24 mouse cellular contexts compared by ENCODE assay signal in genomic region chr2:113911188-113911587, GRCm38 (mm10).
DNase-seq lines count a peak whose midpoint lies in the region; ATAC-seq lines count a peak whose summit lies in the region.
"Had no signal": no experiment of that assay in that cellular context is flagged by ENCODE, and none has a peak within 500 bp of the region (broad histone marks: within the 10 kb centered on the region; RNA-seq: fewer than 3 reads in every experiment).

No protein-coding gene starts in this region.

- no peaks in the 10 kb centered on the region for H3K36me3 ChIP-seq in embryonic facial prominence, embryonic 14.5 days (ENCODE audit: control insufficient read depth, insufficient read depth, low read length)
- H3K36me3 ChIP-seq in embryonic facial prominence, embryonic 10.5 days (replicated peaks), result no peaks in the 10 kb centered on the region
- no peaks in the 10 kb centered on the region for H3K36me3 ChIP-seq in midbrain, embryonic 11.5 days (ENCODE audit: control insufficient read depth, insufficient read depth, low read length)
- no peaks in the 10 kb centered on the region for H3K36me3 ChIP-seq in midbrain, embryonic 16.5 days (ENCODE audit: control insufficient read depth, insufficient read depth, low read length)
- H3K36me3 ChIP-seq: G1E had no signal

- no peak overlapping the region for H3K4me2 ChIP-seq in embryonic facial prominence, embryonic 14.5 days (ENCODE audit: low read depth, low read length)
- H3K4me2 ChIP-seq in midbrain, embryonic 11.5 days, result no peak overlapping the region
- no peak overlapping the region for H3K4me2 ChIP-seq in midbrain, embryonic 16.5 days (ENCODE audit: low read length)

- H3K9me3 ChIP-seq in embryonic facial prominence, embryonic 14.5 days (ENCODE audit: control insufficient read depth, low read length), result no peaks in the 10 kb centered on the region
- H3K9me3 ChIP-seq in embryonic facial prominence, embryonic 10.5 days, result no peaks in the 10 kb centered on the region
- H3K9me3 ChIP-seq in midbrain, embryonic 11.5 days (ENCODE audit: control insufficient read depth, low read length), result no peaks in the 10 kb centered on the region
- H3K9me3 ChIP-seq in midbrain, embryonic 16.5 days (replicated peaks; ENCODE audit: control insufficient read depth, low read length, poor library complexity, severe bottlenecking), result no peaks in the 10 kb centered on the region
- H3K9me3 ChIP-seq: G1E had no signal

- H3K4me3 ChIP-seq in embryonic facial prominence, embryonic 14.5 days (ENCODE audit: low read depth, low read length), result no peak overlapping the region
- H3K4me3 ChIP-seq in embryonic facial prominence, embryonic 10.5 days, result no peak overlapping the region
- H3K4me3 ChIP-seq in midbrain, embryonic 11.5 days (ENCODE audit: low read depth, low read length), result no peak overlapping the region
- H3K4me3 ChIP-seq in midbrain, embryonic 16.5 days (ENCODE audit: low read depth, low read length), result no peak overlapping the region

- no peaks in the 10 kb centered on the region for H3K27me3 ChIP-seq in embryonic facial prominence, embryonic 14.5 days (replicated peaks; ENCODE audit: control insufficient read depth, insufficient read depth, low read length)
- no peaks in the 10 kb centered on the region for H3K27me3 ChIP-seq in embryonic facial prominence, embryonic 10.5 days (replicated peaks; ENCODE audit: low read depth, poor library complexity, severe bottlenecking)
- no peaks in the 10 kb centered on the region for H3K27me3 ChIP-seq in midbrain, embryonic 11.5 days (ENCODE audit: control insufficient read depth, insufficient read depth, low read length)
- H3K27me3 ChIP-seq in midbrain, embryonic 16.5 days (ENCODE audit: control insufficient read depth, insufficient read depth, low read depth, low read length), result no peaks in the 10 kb centered on the region
- H3K27me3 ChIP-seq: CH12.LX had no signal

- H3K27ac ChIP-seq in embryonic facial prominence, embryonic 14.5 days (replicated peaks; ENCODE audit: low read depth, low read length), result no peak overlapping the region
- H3K27ac ChIP-seq in embryonic facial prominence, embryonic 10.5 days (replicated peaks), result no peak overlapping the region
- no peak overlapping the region for H3K27ac ChIP-seq in midbrain, embryonic 11.5 days (ENCODE audit: low read depth, low read length)
- H3K27ac ChIP-seq in midbrain, embryonic 16.5 days (ENCODE audit: low read length), result no peak overlapping the region

- ATAC-seq in embryonic facial prominence, embryonic 14.5 days (ENCODE audit: low read depth), result peak; percentile 53; the same call in 1 of the 2 replicates
- no peak for ATAC-seq in midbrain, embryonic 11.5 days (ENCODE audit: low FRiP score)
- ATAC-seq in midbrain, embryonic 16.5 days, result no peak
- ATAC-seq: activated CD4-positive, CD25-positive, alpha-beta regulatory T cell, adult 4 months; CD4-positive, CD25-positive, alpha-beta regulatory T cell, adult 4 months; Patski had no signal

- WGBS in embryonic facial prominence, embryonic 14.5 days, result 42% methylated on average over 3 of the region's 3 CpGs
- 62% methylated on average over 3 of the region's 3 CpGs for WGBS in embryonic facial prominence, embryonic 10.5 days
- 56% methylated on average over 3 of the region's 3 CpGs for WGBS in midbrain, embryonic 11.5 days
- 56% methylated on average over 3 of the region's 3 CpGs for WGBS in midbrain, embryonic 16.5 days

- no peaks in the 10 kb centered on the region for H3K4me1 ChIP-seq in embryonic facial prominence, embryonic 14.5 days (ENCODE audit: control insufficient read depth, insufficient read depth, low read length)
- H3K4me1 ChIP-seq in embryonic facial prominence, embryonic 10.5 days, result 0 out of 2 replicates have a peak, but pooled peaks cover 2% of the 10 kb centered on the region
- no peaks in the 10 kb centered on the region for H3K4me1 ChIP-seq in midbrain, embryonic 11.5 days (ENCODE audit: control insufficient read depth, insufficient read depth, low read length)
- H3K4me1 ChIP-seq in midbrain, embryonic 16.5 days (ENCODE audit: control insufficient read depth, insufficient read depth, low read length), result peaks cover 9% of the 10 kb centered on the region

- DNase-seq in embryonic facial prominence, embryonic 14.5 days (ENCODE audit: low spot score), result peak; percentile 41
- DNase-seq in embryonic facial prominence, embryonic 10.5 days (ENCODE audit: low spot score), result no peak
- peak; percentile 68 for DNase-seq in midbrain, embryonic 11.5 days (ENCODE audit: low spot score, missing footprints)
- DNase-seq in R1 (ENCODE audit: low read depth, low spot score), result peak; percentile 70
- DNase-seq in ZHBTc4 (ENCODE audit: low read depth, low spot score), result peak; percentile 18
- no peak for DNase-seq in adrenal gland, postnatal 25 days
- DNase-seq in layer of hippocampus, adult 9-10 months (ENCODE audit: low spot score), result no peak
- DNase-seq: adrenal gland, adult 2 months; adrenal gland, adult 8-10 months; adrenal gland, postnatal 10 days; adrenal gland, postnatal 14 days; adrenal gland, postnatal 36 days; B cell, adult 2 months; cerebellum, adult 11 months; cerebellum, adult 11-12 months; cerebellum, adult 18-20 months; cerebellum, adult 2 months; cerebellum, adult 8-10 months had no signal

- H3K9ac ChIP-seq in embryonic facial prominence, embryonic 14.5 days (ENCODE audit: low read depth, low read length), result no peak overlapping the region
- no peak overlapping the region for H3K9ac ChIP-seq in midbrain, embryonic 11.5 days (ENCODE audit: low read length)
- no peak overlapping the region for H3K9ac ChIP-seq in midbrain, embryonic 16.5 days (ENCODE audit: low read depth, low read length)

Comparison
In these comparisons a context has a peak if more than half of its experiments do, and no peak if none do; other contexts are left out.
1. DNase-seq: peak in embryonic facial prominence, embryonic 14.5 days (single experiment), midbrain, embryonic 11.5 days (single experiment), R1 (single experiment) and ZHBTc4 (single experiment); none in embryonic facial prominence, embryonic 10.5 days (single experiment), adrenal gland, postnatal 25 days (single experiment) and layer of hippocampus, adult 9-10 months (single experiment).